Mouse (Mus musculus): ENCODE results near the gene Nfkb1. TPM values are rescaled to one million over a fixed set of nuclear protein-coding genes. Genes with fewer than 3 reads are reported as not detected.
A peak's percentile ranks its signal among the peaks of the same experiment; 100 is the strongest.

Nfkb1 gene
- total RNA-seq, 2 experiments from 2014 or later = 23.0 to 23.2 TPM

DNA sequence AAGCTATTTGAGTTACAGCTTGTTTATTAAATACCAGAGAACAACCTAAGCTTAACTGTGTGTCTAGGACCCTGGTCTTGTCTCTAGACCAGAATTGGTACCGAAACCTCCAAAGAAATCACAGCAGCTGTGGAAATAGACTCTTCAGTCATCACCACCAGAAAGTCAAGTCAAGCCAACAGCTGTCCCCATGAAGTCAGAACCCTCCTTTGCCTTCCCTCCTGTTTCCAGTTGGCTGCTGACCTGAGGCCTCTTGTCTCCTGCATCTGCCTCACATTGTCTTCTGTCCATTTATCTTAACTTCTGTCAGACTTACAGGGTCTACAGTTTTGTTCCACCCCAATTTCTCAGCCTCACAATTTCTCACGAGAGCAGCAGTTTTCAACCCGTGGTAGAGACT is 57.1 kb downstream of the Nfkb1 start:
- DNase-seq (ENCODE audit: low spot score in 2 of 2) = no peak

DNA sequence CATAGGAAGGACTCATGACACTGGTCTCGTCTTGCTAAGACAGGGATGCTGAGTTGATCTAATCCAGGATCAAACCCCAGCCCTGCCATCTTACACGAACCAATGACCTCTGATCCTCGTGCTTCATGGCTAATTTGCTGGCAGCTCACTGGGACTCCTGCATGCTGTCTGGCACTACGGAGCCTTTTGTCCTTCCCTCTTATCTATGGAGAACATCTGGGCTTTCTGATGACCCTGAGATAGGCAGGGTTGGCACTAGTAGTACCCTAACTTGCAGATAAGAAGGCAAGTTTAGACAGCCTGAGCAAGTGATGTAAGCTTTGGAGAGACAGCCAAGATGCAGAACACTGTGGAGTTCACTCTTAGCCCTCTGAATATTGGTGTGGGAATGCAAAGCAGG is 59.5 kb downstream of the Nfkb1 start:
- no peak for DNase-seq (ENCODE audit: low spot score in 2 of 2)

DNA sequence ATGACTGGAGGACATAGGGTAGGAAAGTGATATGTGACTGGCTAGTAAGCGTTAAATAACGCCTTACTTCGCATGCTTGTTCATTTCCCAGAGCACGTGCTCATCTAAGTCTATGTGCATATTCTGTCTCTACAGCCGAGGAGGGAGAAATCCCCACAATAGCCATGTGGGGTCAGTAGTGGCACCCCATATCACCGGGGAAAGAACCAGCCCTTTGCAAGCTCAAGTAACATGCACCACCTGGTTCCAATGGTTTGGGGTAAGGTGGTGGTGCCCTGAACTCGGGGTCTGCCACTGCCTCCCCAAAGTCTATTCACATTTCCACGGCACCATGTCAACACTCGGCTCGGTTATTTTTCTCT is 60.3 kb downstream of the Nfkb1 start:
- DNase-seq (ENCODE audit: low spot score in 2 of 2) = peak; percentile 25 to 29

DNA sequence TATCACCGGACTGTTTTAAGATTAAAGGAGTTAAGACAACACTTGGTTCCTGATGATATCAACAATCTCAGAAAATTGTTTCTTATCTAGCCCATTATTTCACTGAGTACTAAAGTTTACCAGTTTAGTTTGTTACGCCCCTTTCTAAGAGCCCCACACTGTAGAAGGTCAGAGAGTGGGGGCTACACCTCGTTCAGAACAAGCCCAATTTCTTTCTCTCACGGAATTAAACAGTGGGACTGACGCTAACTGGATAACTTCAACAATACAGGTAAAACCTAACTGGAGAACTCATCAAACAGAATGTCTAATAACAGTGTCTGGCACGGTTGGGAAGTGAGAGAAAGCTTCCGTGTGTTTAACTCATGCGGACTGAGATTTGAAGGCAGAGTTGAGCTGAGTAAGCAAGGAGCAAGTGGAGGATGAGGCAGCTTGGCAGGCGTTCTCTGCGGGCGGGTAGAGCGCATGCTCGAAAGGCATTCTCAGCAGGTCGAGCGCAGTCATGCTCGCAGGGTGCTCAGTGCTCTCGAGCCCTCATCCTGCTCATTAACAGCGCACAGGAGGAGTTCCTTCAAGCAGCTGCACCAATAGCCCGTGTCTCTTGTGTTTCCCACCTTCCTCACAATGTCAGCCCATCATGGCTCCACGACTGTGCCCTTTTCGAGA is 60.8 kb downstream of the Nfkb1 start:
- no peak for DNase-seq (ENCODE audit: low spot score in 2 of 2)

DNA sequence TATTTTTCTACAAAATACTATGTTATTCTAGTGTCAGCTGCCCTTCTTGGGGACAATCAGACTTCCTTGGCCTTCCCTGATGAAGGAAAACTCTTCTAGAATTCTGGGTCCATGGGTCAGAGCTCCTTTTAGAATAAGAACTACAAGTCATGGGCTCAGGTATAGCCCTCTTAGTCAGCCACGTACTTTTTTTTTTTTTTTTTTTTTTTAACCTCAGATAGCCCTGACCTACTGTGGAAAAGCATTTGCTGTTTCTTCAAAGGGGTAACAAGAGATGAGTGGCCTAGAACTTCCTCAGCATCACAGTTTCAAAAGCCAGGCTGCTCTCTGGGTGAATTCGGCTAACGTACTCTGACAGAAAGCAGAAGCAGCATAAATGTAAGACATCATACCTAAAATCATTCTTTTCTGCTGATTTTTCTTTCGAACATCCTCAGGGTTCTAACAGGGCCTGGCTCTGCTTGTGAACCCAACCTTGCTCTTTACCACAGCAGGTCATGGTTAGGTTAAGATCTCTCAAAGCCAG is 61.5 kb downstream of the Nfkb1 start:
- DNase-seq (ENCODE audit: low spot score in 2 of 2) = no peak

DNA sequence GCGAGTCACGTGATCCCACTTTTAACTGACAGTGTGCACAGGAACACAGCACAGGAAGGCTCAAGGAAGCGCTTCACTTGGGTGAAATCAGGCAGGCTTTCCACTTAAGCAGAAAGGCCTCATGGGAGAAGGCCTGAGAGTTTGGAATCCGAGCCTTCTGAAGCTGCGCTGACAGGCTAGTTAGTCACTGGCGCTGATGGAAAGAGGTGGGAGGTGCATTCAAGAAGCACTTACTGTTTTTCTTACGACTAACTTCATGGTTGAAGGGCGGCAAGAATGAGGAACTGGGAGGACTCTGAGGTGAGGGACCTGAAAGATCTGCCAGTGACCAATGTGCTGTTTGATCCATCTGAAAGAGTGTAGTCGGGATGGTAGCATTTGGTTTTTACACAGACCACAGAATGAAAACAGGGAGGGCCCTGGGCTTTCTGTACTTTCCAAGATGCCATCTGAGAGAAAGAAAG is 62.6 kb downstream of the Nfkb1 start:
- DNase-seq (ENCODE audit: low spot score in 2 of 2) = no peak

DNA sequence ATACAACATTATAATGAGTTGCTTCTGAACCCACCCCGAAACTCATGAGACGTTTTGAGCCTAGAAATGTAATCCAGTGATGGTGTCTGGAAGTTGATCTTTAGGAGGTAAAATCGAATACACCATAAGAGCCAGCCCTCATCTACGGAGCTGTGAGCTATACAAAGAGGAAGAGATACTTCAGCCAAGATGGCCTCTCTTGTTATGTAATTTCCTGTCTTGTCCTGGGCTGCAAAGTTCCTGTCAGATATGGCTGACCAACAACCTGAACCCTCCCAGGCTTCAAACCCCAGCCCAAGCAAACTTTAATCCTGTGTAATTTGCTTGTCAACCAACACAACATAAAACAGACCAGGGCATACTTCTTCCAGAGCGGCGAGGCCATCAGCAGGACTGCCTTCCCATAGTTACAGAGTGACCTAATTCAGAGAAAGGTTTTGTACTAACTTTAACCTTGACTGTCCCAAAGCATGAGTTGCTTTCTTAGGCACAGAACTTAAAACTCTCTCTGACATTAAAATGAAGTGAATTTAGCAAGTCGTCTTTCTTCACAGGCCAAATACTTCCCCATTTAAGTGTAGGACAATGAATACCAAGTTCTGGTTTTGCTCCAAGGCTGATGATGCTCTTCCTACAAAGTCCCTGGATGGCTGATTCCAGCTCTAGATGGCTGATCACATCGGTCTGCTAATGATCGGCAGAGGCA is 63.2 kb downstream of the Nfkb1 start:
- no peak for DNase-seq (ENCODE audit: low spot score in 2 of 2)

DNA sequence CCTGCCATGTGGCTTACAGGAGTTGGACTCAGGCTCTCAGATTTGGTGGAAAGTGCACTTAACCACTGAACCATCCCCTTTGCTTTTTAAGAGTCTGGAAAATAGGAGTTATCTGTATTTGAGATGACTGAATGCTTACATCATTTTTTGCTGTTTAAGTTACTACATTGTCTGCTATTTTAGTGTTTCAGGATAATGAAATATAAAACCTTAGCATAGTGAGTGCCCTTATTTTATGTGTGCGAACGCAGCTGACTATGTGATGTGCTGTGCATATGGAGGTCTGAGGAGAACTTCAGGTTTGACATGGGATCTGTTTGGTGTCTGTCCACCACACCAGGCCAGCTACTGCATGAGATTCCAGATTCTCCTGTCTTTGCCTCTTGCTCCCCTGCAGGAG is 66.1 kb downstream of the Nfkb1 start:
- no peak for DNase-seq (ENCODE audit: low spot score in 2 of 2)

DNA sequence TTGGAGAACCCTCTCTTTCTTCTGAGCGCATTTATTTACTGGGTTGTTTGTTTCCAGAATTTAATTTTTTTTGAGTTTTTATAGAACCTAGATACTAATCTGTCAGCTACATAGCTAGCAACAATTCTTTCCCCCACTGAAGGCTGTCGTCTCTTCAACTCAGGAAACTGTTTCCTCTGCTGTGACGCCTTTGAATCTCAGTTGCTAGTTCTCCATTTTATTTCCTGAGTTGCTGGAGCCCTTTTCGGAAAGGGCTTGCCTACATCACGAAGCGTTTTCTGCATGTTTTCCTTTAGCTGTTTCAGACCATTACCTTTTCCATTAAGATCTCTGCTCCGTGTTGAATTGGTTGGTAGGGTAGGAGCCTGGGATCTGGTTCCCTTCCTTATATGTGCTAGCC is 74.6 kb downstream of the Nfkb1 start:
- DNase-seq (ENCODE audit: low spot score in 2 of 2) = no peak

DNA sequence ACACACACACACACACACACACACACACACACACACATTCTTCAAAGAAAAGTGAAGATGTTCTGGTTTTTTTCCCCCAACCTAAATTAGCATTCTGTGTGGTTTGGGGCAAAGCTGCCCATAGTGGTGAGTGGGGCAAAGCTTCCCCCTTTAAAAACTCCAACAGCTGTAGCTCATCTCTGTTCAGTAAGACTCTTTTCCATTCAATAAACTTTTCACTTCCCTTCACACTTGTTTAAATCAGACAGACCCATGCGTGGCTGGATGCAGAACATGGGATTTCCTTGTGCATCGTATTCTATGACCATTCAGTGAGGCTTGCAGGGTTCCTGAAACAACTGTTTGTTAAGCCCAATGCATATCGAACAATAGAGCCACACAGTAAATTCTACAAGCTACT is 77.0 kb downstream of the Nfkb1 start:
- DNase-seq (ENCODE audit: low spot score in 2 of 2) = no peak

DNA sequence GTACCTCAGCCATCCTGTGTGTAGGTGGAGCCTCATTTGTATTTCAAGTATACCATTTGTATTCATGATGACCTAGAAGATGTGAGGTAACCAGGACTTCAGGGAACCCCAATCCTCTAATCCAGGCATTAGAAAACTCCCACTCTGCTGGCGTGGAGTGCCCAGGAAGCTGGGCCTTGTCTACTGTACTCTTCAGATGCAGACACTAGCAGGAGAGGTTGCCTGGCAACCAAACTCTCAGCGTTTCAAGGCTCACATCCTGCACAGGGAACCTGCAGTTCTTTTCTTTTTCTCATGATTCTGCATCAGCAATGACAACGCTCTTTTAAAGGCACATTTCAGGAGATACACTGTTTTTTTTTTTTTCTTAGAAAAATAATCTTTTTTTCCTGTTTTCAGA is 81.1 kb downstream of the Nfkb1 start:
- DNase-seq (ENCODE audit: low spot score in 2 of 2) = peak in 1 of 2 experiments; percentile 55

DNA sequence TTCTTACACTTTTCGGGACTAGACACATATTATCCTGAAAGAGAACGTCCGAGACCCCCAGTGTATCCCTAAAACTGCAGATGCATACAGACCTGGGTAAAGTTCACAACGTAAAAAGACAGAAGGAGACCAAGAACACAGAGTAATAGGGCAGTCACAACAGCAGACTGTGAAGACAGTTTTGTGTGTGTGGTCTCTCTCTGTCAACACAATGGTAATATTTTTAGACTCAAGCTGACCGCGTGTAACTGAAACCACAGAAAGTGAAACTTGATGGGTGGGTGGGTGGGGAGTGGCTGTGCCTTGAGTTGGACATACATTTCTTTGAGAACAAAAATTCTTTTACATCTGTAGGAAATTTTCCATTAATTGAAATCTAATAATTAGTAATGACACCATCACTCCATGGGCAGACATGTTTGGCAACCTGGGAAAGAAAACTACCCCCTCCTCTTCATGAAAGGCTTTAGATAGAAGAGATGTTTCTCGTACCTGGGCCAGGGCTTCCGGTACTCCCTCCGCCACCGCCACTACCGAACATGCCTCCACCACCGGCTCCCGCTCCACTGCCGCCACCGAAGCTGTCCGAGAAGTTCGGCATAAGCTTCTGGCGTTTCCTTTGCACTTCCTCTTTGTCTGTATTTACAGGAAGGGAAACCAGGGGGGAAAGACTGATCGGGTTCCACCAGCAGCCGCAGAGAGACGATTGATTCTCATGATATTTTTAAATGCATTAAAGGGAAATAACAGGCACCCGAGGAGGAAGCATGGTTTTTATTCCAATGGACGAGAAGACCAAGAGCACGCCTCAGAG is 83.5 kb downstream of the Nfkb1 start:
- no peak for DNase-seq (ENCODE audit: low spot score in 2 of 2)

DNA sequence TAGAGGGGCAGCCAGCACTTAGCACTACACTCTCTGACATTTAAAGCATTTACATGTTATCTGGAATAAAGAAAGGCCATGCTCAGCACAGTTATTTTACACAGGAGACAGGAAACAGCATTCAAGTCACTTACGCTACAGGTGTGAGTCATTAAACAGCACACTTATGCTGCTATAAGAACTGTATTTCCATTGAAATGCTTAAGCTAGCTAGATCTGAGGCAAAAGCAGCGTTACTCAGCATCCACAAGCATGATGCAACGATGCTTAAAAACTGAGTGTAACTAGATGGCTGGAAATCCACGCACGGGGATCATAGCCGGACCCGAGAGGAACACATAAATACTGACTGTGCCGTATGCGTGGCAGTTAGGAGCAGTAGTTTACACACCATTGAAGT is 84.3 kb downstream of the Nfkb1 start:
- no peak for DNase-seq (ENCODE audit: low spot score in 2 of 2)

DNA sequence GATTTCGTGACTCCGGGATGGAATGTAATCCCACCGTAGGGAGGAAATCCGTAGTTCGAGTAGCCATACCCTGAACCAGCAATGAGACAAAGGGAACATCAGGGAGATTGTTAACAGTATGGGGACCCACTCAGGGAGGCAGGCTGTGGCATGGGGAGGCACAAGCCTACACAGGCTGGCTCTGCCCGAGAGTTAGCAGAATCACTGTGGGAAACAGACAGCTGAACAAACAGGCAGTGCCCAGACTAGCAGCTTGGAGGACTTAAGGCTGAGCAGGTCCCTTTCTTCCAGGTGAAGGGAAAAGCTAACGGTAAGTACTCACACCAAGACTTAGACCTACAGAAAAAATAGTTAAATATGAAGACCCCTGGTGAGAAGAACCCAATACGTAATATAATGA is 84.8 kb downstream of the Nfkb1 start:
- DNase-seq (ENCODE audit: low spot score in 2 of 2) = no peak

DNA sequence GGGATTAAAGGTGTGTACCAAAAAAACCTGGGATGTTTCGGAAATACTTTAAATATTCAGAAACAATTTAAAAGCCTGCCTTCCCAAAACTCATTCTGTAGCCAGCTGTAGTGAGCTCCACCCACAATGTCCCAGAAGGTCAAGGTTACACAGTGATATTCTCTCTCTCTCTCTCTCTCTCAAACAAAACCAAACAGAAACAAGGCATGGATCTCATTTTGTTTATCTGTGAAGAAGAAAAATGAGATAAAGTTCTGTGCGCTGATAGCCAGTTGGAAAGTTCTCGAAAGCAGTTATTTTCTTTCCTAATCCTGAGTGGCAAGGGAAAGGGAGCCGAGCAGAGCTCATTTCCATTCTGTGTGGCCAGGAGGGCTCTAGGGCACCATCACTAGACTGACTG is 85.9 kb downstream of the Nfkb1 start:
- no peak for DNase-seq (ENCODE audit: low spot score in 2 of 2)

DNA sequence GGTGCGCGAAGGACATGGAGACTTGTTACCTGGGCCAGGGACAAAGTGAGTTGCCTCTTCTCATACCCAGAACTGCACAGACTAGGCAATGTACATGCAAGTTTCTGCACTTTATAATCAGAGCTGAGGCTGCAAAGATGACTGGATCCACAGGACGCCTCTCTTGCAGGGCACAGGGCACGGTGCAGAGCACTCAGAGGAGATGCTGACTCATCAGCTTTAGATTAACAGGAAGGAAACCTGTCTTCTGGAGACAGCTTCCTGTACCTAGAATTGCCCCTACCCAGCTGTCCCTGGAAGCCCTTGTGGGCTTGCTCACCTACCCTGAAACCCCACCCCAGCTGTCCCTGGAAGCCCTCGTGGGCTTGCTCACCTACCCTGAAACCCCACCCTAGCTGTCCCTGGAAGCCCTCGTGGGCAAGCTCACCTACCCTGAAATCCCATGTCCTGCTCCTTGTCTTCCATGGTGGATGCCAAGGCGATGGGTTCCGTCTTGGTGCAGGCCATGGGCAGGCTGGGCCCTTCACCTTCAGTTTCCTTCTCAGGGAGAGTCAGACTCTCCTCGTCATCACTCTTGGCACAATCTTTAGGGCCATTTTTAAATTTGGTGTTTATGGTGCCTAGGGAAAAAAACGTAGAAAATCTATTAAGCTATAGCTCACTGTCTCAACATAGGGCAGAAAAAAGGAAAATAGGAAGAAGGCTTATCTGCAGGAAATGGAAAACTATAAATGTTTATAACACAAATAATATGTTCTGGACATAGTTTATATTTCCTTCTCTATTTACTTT is 86.5 kb downstream of the Nfkb1 start:
- DNase-seq (ENCODE audit: low spot score in 2 of 2) = no peak

DNA sequence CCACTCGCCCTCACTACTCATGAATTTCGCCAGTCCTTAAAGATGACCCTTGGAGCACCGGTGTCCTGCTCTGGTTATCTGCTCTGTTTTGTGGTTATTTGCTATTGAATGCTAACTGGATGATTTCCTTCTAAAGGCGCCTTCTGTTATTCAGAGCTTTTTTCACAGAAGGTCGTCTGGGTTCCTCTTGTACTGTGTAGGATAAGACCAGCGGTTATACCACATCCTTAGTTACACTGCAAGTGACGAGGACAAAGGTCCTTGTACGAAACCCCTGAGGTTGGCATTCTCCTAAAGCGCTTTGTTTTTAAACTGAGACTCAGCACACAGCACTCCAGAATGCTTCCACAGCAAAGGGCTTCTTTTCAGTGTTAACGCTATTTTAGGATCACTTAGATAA is 88.6 kb downstream of the Nfkb1 start:
- no peak for DNase-seq (ENCODE audit: low spot score in 2 of 2)

DNA sequence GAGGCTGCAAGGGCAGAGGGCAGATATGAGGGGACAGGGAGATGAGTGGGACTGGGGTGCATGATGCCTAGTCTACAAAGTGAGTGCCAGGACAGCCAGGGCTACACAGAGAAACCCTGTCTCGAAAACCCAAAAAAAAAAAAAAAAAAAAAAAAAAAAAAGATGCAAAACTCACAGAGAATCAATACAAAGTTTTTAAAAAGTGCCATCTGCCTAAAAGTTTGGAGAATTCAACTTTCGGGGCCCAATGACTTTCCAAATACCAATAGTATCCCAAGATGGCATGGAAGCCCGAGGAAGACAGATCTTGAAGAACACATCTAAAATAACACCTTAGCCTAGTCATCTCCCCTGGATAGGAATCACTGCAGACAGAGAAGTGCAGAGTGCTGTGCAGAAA is 93.0 kb downstream of the Nfkb1 start:
- no peak for DNase-seq (ENCODE audit: low spot score in 2 of 2)

DNA sequence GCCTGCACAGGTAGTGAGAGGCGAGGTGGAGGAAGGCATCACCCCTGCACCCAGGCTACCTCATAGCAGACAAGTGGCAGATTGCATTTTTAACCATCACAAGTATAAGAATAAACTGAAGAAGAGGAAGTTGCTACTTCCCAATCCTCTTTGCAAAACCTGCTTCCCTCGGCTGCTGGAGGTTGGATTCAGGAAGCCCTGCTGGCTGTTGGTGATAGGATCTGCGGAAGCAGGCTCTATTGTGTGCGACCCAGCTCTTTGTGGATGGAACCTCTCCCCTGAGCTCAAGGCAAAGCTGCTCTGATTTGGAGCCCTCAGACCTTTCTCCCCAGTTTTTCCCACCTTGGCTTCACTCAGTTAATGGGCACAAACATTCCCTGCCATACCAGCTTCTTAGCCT is 94.3 kb downstream of the Nfkb1 start:
- DNase-seq (ENCODE audit: low spot score in 2 of 2) = no peak

DNA sequence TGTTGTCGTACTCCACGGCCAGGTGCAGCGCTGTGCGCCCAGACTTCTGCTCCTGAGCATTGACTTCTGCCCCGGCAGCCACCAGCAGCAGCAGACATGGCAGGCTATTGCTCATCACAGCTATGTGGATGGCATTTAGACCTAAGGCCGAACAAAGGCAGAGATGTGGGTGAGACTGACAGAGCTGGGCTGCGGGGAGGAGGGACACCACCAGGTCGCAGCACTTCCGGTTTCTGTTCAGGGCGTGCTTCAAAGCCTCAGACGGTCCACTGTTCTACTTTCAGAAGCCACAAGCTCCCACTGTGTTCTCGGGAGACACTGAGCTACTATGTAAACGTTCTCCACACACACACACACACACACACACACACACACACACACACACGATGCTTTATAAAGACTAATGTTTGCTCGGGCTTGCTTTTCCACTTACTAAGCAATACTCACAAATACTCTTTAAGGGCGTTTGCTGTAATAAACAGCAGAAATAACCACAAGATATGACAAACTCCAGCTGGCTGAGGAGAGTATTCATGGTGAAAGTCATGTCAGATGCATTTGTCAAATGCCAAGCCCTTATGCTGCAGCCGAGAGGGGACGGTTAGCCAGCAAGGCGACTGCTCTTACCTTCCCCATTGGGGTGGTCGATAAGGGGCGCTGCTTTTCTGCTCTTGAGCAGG is 97.0 kb downstream of the Nfkb1 start:
- DNase-seq (ENCODE audit: low spot score in 2 of 2) = no peak

DNA sequence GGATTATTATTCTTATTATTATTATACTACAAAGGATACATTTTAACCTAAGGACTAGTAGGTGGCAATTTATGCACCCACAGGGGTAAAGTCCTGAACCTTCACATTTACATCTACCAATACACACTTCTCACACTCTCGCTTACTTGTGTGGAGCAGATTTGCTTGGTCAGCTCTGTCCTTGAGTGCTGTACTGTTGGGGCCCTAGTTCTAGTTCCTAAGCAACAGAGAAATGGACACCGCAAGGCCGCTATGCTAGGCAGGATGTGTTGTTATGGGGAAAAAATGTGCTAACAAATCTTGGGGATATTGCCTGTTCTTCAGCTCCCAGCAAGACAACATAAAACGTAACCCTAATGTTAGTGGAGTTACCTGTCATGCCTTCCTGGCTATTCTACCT is 99.3 kb downstream of the Nfkb1 start:
- no peak for DNase-seq (ENCODE audit: low spot score in 2 of 2)
